Mouse (Mus musculus): ENCODE results near the gene Atp8b4.

DNA sequence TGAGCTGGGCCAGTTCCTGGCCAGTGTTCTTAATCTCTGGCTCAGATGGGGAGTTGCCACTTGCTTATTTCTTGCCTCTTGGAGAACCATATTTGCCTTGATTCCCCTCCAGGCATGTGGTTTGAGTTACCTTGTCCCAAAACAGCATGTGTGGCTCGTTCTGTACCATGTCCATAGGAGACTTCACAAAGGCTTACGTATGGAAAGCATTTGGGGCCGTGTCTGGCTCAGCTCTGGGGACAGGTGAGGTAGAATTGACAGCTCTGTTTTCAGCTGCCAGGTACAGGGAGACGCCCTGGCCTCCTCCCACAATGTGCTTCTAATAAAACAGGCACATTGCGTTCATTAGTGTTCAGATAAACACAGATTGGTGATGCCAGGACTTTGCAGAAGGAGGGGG is 195.9 kb downstream of the Atp8b4 start:
- TF ChIP-seq POLR2A (IDR thresholded peaks at IDR 0.05; ENCODE audit: borderline replicate concordance, extremely low read depth, low read depth, low read length) (no peak), CTCF (IDR thresholded peaks at IDR 0.05; ENCODE audit: insufficient read depth, low read length) (no peak)
